Mouse (Mus musculus): ENCODE measurements around the gene Ksr1. TPM values are rescaled to one million over a fixed set of nuclear protein-coding genes. Genes with fewer than 3 reads are reported as not detected.

Gene Ksr1
- polyA plus RNA-seq, 1 experiment: 55.3 TPM

- WGBS: 71% methylated on average over 12 of the region's 12 CpGs
- no peak for DNase-seq (ENCODE audit: low read depth, low spot score)
Observed at GRCm38 (mm10) chr11:79076484-79076883, 69.7 kb downstream of the Ksr1 start.

GRCm38 (mm10) chr11:79075044-79075443, 71.2 kb downstream of the Ksr1 start:
- 80% methylated on average over 3 of the region's 3 CpGs for WGBS
- no peak for DNase-seq (ENCODE audit: low read depth, low spot score)

- no peak for DNase-seq (ENCODE audit: low read depth, low spot score)
- WGBS: 91% methylated on average over 3 of the region's 3 CpGs
Observed at GRCm38 (mm10) chr11:79074611-79075010, 71.6 kb downstream of the Ksr1 start.

GRCm38 (mm10) chr11:79073583-79073982, 72.6 kb downstream of the Ksr1 start:
- 73% methylated on average over 4 of the region's 4 CpGs for WGBS

GRCm38 (mm10) chr11:79072108-79072507, 74.1 kb downstream of the Ksr1 start:
- DNase-seq (ENCODE audit: low read depth, low spot score): no peak
- 91% methylated on average over 8 of the region's 8 CpGs for WGBS

More at GRCm38 (mm10) chr11:79073583-79073982, 72.6 kb downstream of the Ksr1 start:
- no peak for DNase-seq (ENCODE audit: low read depth, low spot score)

- DNase-seq (ENCODE audit: low read depth, low spot score): no peak
- WGBS: 65% methylated on average over 7 of the region's 7 CpGs
Observed at GRCm38 (mm10) chr11:79071082-79071972, 74.9 kb downstream of the Ksr1 start.

- DNase-seq (ENCODE audit: low read depth, low spot score): no peak
- WGBS: 70% methylated on average over 10 of the region's 10 CpGs
Observed at GRCm38 (mm10) chr11:79069453-79070153, 76.6 kb downstream of the Ksr1 start.

GRCm38 (mm10) chr11:79067172-79067571, 79.0 kb downstream of the Ksr1 start:
- DNase-seq (ENCODE audit: low read depth, low spot score): no peak
- WGBS: 94% methylated on average over 4 of the region's 4 CpGs

GRCm38 (mm10) chr11:79066191-79066530, 80.0 kb downstream of the Ksr1 start:
- WGBS: 94% methylated on average over 2 of the region's 2 CpGs
- no peak for DNase-seq (ENCODE audit: low read depth, low spot score)

- no peak for DNase-seq (ENCODE audit: low read depth, low spot score)
- WGBS: 62% methylated on average over 11 of the region's 11 CpGs
Observed at GRCm38 (mm10) chr11:79065463-79066190, 80.6 kb downstream of the Ksr1 start.

- 55% methylated on average over 8 of the region's 8 CpGs for WGBS
- DNase-seq (ENCODE audit: low read depth, low spot score): no peak
Observed at GRCm38 (mm10) chr11:79064311-79064710, 81.9 kb downstream of the Ksr1 start.

- 75% methylated on average over 7 of the region's 7 CpGs for WGBS
- no peak for DNase-seq (ENCODE audit: low read depth, low spot score)
Observed at GRCm38 (mm10) chr11:79063616-79064015, 82.6 kb downstream of the Ksr1 start.

- WGBS: 85% methylated on average over 5 of the region's 5 CpGs
- DNase-seq (ENCODE audit: low read depth, low spot score): no peak
Observed at GRCm38 (mm10) chr11:79062897-79063296, 83.3 kb downstream of the Ksr1 start.

- DNase-seq (ENCODE audit: low read depth, low spot score): no peak
- 62% methylated on average over 7 of the region's 7 CpGs for WGBS
Observed at GRCm38 (mm10) chr11:79061839-79062238, 84.4 kb downstream of the Ksr1 start.

GRCm38 (mm10) chr11:79059850-79060249, 86.4 kb downstream of the Ksr1 start:
- 70% methylated on average over 5 of the region's 5 CpGs for WGBS
- no peak for DNase-seq (ENCODE audit: low read depth, low spot score)

- 89% methylated on average over 4 of the region's 4 CpGs for WGBS
- DNase-seq (ENCODE audit: low read depth, low spot score): no peak
Observed at GRCm38 (mm10) chr11:79059062-79059461, 87.1 kb downstream of the Ksr1 start.

- no peak for DNase-seq (ENCODE audit: low read depth, low spot score)
- WGBS: 79% methylated on average over 6 of the region's 6 CpGs
Observed at GRCm38 (mm10) chr11:79058610-79059009, 87.6 kb downstream of the Ksr1 start.

GRCm38 (mm10) chr11:79057809-79058208, 88.4 kb downstream of the Ksr1 start:
- DNase-seq (ENCODE audit: low read depth, low spot score): no peak
- 52% methylated on average over 4 of the region's 4 CpGs for WGBS

GRCm38 (mm10) chr11:79056891-79057290, 89.3 kb downstream of the Ksr1 start:
- WGBS: 47% methylated on average over 4 of the region's 4 CpGs
- no peak for DNase-seq (ENCODE audit: low read depth, low spot score)

GRCm38 (mm10) chr11:79056027-79056426, 90.2 kb downstream of the Ksr1 start:
- no peak for DNase-seq (ENCODE audit: low read depth, low spot score)
- WGBS: 37% methylated on average over 2 of the region's 2 CpGs
